7 mouse cellular contexts compared by ENCODE assay signal in genomic region chr11:16752007-16752348, GRCm38 (mm10). TPM values are rescaled to one million over a fixed set of nuclear protein-coding genes. Genes with fewer than 3 reads are reported as not detected.
DNase-seq lines count a peak whose midpoint lies in the region; ATAC-seq and TF ChIP-seq lines count a peak whose summit lies in the region.

Gene Egfr (plus strand): TSS chr11:16752203.

- peak within 1 kb of the TSS; percentile 71 for H3K4me3 ChIP-seq in intestine, embryonic 16.5 days (ENCODE audit: low read length)
- peak within 1 kb of the TSS; percentile 53 for H3K4me3 ChIP-seq in limb, embryonic 11.5 days (ENCODE audit: low read depth, low read length)
- peak within 1 kb of the TSS; percentile 51 for H3K4me3 ChIP-seq in midbrain, embryonic 11.5 days (ENCODE audit: low read depth, low read length)
- H3K4me3 ChIP-seq in stomach, postnatal 0 days (ENCODE audit: low read depth, low read length), result peak within 1 kb of the TSS; percentile 81

- peak; percentile 73 for ATAC-seq in granulocyte monocyte progenitor cell, adult 5-6 weeks (replicated peaks; ENCODE audit: poor library complexity, severe bottlenecking)
- ATAC-seq in intestine, embryonic 16.5 days, result peak; percentile 98
- ATAC-seq in limb, embryonic 11.5 days (ENCODE audit: insufficient number of reproducible peaks, low FRiP score, low TSS enrichment, low read depth), result peak; percentile 80
- peak; percentile 87 for ATAC-seq in midbrain, embryonic 11.5 days (ENCODE audit: low FRiP score)
- peak; percentile 94 for ATAC-seq in stomach, postnatal 0 days (ENCODE audit: low FRiP score, low TSS enrichment)

- H3K36me3 ChIP-seq in intestine, embryonic 16.5 days (ENCODE audit: control insufficient read depth, insufficient read depth, low read length), result no peaks in the 10 kb centered on the region
- no peaks in the 10 kb centered on the region for H3K36me3 ChIP-seq in limb, embryonic 11.5 days (ENCODE audit: control insufficient read depth, insufficient read depth, low read length)
- no peaks in the 10 kb centered on the region for H3K36me3 ChIP-seq in midbrain, embryonic 11.5 days (ENCODE audit: control insufficient read depth, insufficient read depth, low read length)
- no peaks in the 10 kb centered on the region for H3K36me3 ChIP-seq in stomach, postnatal 0 days (ENCODE audit: control insufficient read depth, insufficient read depth, low read length)

- H3K4me2 ChIP-seq in intestine, embryonic 16.5 days (ENCODE audit: low read depth, low read length), result peak within 1 kb of the TSS; percentile 85
- peak within 1 kb of the TSS; percentile 92 for H3K4me2 ChIP-seq in limb, embryonic 11.5 days (ENCODE audit: low read depth, severe bottlenecking)
- H3K4me2 ChIP-seq in midbrain, embryonic 11.5 days, result peak within 1 kb of the TSS; percentile 96
- peak within 1 kb of the TSS; percentile 85 for H3K4me2 ChIP-seq in stomach, postnatal 0 days (replicated peaks; ENCODE audit: low read depth)

- peaks cover 7% of the 10 kb centered on the region; the same call in 1 of the 2 replicates for H3K4me1 ChIP-seq in intestine, embryonic 16.5 days (ENCODE audit: control insufficient read depth, insufficient read depth, low read length)
- no peaks in the 10 kb centered on the region for H3K4me1 ChIP-seq in limb, embryonic 11.5 days (ENCODE audit: control insufficient read depth, insufficient read depth, low read length)
- peaks cover 10% of the 10 kb centered on the region; the same call in 1 of the 2 replicates for H3K4me1 ChIP-seq in midbrain, embryonic 11.5 days (ENCODE audit: control insufficient read depth, insufficient read depth, low read length)
- peaks cover 4% of the 10 kb centered on the region; the same call in 1 of the 2 replicates for H3K4me1 ChIP-seq in stomach, postnatal 0 days (replicated peaks; ENCODE audit: control insufficient read depth, insufficient read depth)

- TF ChIP-seq CTCF in stomach, postnatal 0 days (IDR thresholded peaks at IDR 0.05; ENCODE audit: low read depth), result peak; percentile 27; the same call in 1 of the 2 replicates

- DNase-seq in adrenal gland, postnatal 14 days, result peak; percentile 71
- peak; percentile 75 for DNase-seq in embryo, embryonic 10.5 days (ENCODE audit: low spot score)
- no peak for DNase-seq in limb, embryonic 11.5 days (ENCODE audit: low spot score)
- DNase-seq in midbrain, embryonic 11.5 days (ENCODE audit: low spot score, missing footprints), result no peak
- DNase-seq in stomach, postnatal 0 days (ENCODE audit: low spot score), result peak; percentile 79

- peak within 1 kb of the TSS; percentile 77 for H3K27ac ChIP-seq in intestine, embryonic 16.5 days (ENCODE audit: low read length)
- H3K27ac ChIP-seq in limb, embryonic 11.5 days (replicated peaks; ENCODE audit: low read depth, low read length), result no peak within 1 kb of the TSS
- no peak within 1 kb of the TSS for H3K27ac ChIP-seq in midbrain, embryonic 11.5 days (ENCODE audit: low read depth, low read length)
- H3K27ac ChIP-seq in stomach, postnatal 0 days (replicated peaks), result peak within 1 kb of the TSS; percentile 84

- TF ChIP-seq EP300 in stomach, postnatal 0 days (optimal IDR thresholded peaks at IDR 0.05), result no peak

- H3K27me3 ChIP-seq in intestine, embryonic 16.5 days (replicated peaks; ENCODE audit: control insufficient read depth, insufficient read depth, low read length), result no peaks in the 10 kb centered on the region
- H3K27me3 ChIP-seq in limb, embryonic 11.5 days (ENCODE audit: control insufficient read depth, insufficient read depth, low read length), result peaks cover 32% of the 10 kb centered on the region
- peaks cover 32% of the 10 kb centered on the region for H3K27me3 ChIP-seq in midbrain, embryonic 11.5 days (ENCODE audit: control insufficient read depth, insufficient read depth, low read length)
- H3K27me3 ChIP-seq in stomach, postnatal 0 days (ENCODE audit: control insufficient read depth, insufficient read depth, low read length), result no peaks in the 10 kb centered on the region

- H3K9ac ChIP-seq in intestine, embryonic 16.5 days (ENCODE audit: low read depth, low read length), result peak within 1 kb of the TSS; percentile 89
- peak within 1 kb of the TSS; percentile 52; the same call in 1 of the 2 replicates for H3K9ac ChIP-seq in limb, embryonic 11.5 days (ENCODE audit: low read length)
- peak within 1 kb of the TSS; percentile 49 for H3K9ac ChIP-seq in midbrain, embryonic 11.5 days (ENCODE audit: low read length)
- peak within 1 kb of the TSS; percentile 84 for H3K9ac ChIP-seq in stomach, postnatal 0 days (ENCODE audit: low read length)

- WGBS in intestine, embryonic 16.5 days, result 0% methylated on average over 21 of the region's 21 CpGs
- 0% methylated on average over 21 of the region's 21 CpGs for WGBS in limb, embryonic 11.5 days
- WGBS in midbrain, embryonic 11.5 days, result under 1% methylated on average over 21 of the region's 21 CpGs
- WGBS in stomach, postnatal 0 days, result 1% methylated on average over 17 of the region's 21 CpGs

- no peaks in the 10 kb centered on the region for H3K9me3 ChIP-seq in intestine, embryonic 16.5 days (ENCODE audit: control insufficient read depth, low read length)
- H3K9me3 ChIP-seq in limb, embryonic 11.5 days (ENCODE audit: control insufficient read depth, low read length), result no peaks in the 10 kb centered on the region
- no peaks in the 10 kb centered on the region for H3K9me3 ChIP-seq in midbrain, embryonic 11.5 days (ENCODE audit: control insufficient read depth, low read length)
- no peaks in the 10 kb centered on the region for H3K9me3 ChIP-seq in stomach, postnatal 0 days (ENCODE audit: control insufficient read depth, low read length)

RNA-seq across cellular contexts. Expression of gene Egfr, which starts in this region (rescaled TPM):
- 13.7 and 17.5 TPM in 2 replicates for total RNA-seq in adrenal gland, postnatal 14 days (2021)
- not detected in 2 replicates for total RNA-seq in granulocyte monocyte progenitor cell, adult 5-6 weeks (2014; fragmentation: Nextera tagmentation)
- 0.09 TPM in 1 of 2 replicates, not detected in the other for total RNA-seq in granulocyte monocyte progenitor cell, adult 5-6 weeks (2017)
- 9.5 and 12.4 TPM in 2 replicates for polyA plus RNA-seq in intestine, embryonic 16.5 days (2015; fragmentation: Nextera tagmentation; extraction: Ambion mirVana)
- 2.6 and 2.7 TPM in 2 replicates for polyA plus RNA-seq in limb, embryonic 11.5 days (2014; fragmentation: Nextera tagmentation; extraction: Ambion mirVana)
- 3.5 and 4.5 TPM in 2 replicates for polyA plus RNA-seq in midbrain, embryonic 11.5 days (2014; fragmentation: Nextera tagmentation; extraction: Ambion mirVana)
- 11.9 and 13.5 TPM in 2 replicates for polyA plus RNA-seq in stomach, postnatal 0 days (2015; fragmentation: Nextera tagmentation; extraction: Ambion mirVana)

Comparison
In these comparisons a context has a peak if more than half of its experiments do, and no peak if none do; other contexts are left out.
1. RNA of gene Egfr (total RNA-seq): 13.7 to 17.5 TPM in adrenal gland, postnatal 14 days; 0.09 TPM in granulocyte monocyte progenitor cell, adult 5-6 weeks; every median in the first group is over 10 times any median in the second.
2. Peak in ATAC-seq in granulocyte monocyte progenitor cell, adult 5-6 weeks; RNA of the gene not detected or under 1 TPM.
3. DNase-seq: peak in adrenal gland, postnatal 14 days (single experiment), embryo, embryonic 10.5 days (single experiment) and stomach, postnatal 0 days (single experiment); none in limb, embryonic 11.5 days (single experiment) and midbrain, embryonic 11.5 days (single experiment).
4. H3K27ac ChIP-seq: peak in intestine, embryonic 16.5 days (single experiment) and stomach, postnatal 0 days (single experiment); none in limb, embryonic 11.5 days (single experiment) and midbrain, embryonic 11.5 days (single experiment).
5. Peak in every context shown above with its lines, with median percentiles within 50 percentile points of each other: ATAC-seq, H3K4me2 ChIP-seq, H3K4me3 ChIP-seq and H3K9ac ChIP-seq.